Mouse (Mus musculus) embryonic facial prominence, embryonic 15.5 days (tissue): ENCODE measurements around the gene Cyb5d1. TPM values are rescaled to one million over a fixed set of nuclear protein-coding genes. Genes with fewer than 3 reads are reported as not detected.

Source experiments
- ATAC-seq: fragments of 200-750 bp; cut with Nextera tagmentation; 2 replicates; pipeline ENCODE4 v1.8.0; 2017; ENCODE audit warnings: low read depth, moderate TSS enrichment; ENCODE audit not compliant: insufficient number of reproducible peaks, low FRiP score, low TSS enrichment
- H3K27ac ChIP-seq: fragments of 300-500 bp; sonication (generic); replicated peaks from 2 replicates; pipeline ENCODE4 v1.5.1; 2015; ENCODE audit warnings: mild to moderate bottlenecking, inconsistent platforms
- H3K27me3 ChIP-seq: fragments of 300-500 bp; sonication (generic); 2 replicates; pipeline ENCODE4 v1.6.1; 2015; ENCODE audit warnings: inconsistent platforms
- H3K36me3 ChIP-seq: fragments of 300-500 bp; sonication (generic); 2 replicates; pipeline ENCODE4 v1.6.1; 2015; ENCODE audit warnings: mild to moderate bottlenecking, inconsistent platforms
- H3K4me1 ChIP-seq: fragments of 300-500 bp; sonication (generic); 2 replicates; pipeline ENCODE4 v1.6.1; 2015; ENCODE audit warnings: inconsistent platforms
- H3K4me2 ChIP-seq: fragments of 300-500 bp; sonication (generic); replicated peaks from 2 replicates; pipeline ENCODE4 v1.6.1; 2015; ENCODE audit warnings: mild to moderate bottlenecking, inconsistent platforms
- H3K4me3 ChIP-seq: fragments of 300-500 bp; sonication (generic); replicated peaks from 2 replicates; pipeline ENCODE4 v1.5.1; 2015; ENCODE audit warnings: mild to moderate bottlenecking, inconsistent platforms
- H3K9ac ChIP-seq: fragments of 300-500 bp; sonication (generic); 2 replicates; pipeline ENCODE4 v1.6.1; 2015; ENCODE audit warnings: inconsistent platforms
- H3K9me3 ChIP-seq: fragments of 300-500 bp; sonication (generic); replicated peaks from 2 replicates; pipeline ENCODE4 v1.6.1; 2016; ENCODE audit warnings: inconsistent platforms
- WGBS: fragments of 180-500 bp; shearing (Covaris S2); methylation state at CpG from one replicate; pipeline ENCODE4 v1.1.7; 2015; 5-methylcytosine and 5-hydroxymethylcytosine counted together
- polyA plus RNA-seq: library from polyadenylated mRNA; unstranded; fragments of >200 nt; fragmentation: Nextera tagmentation; extraction: Ambion mirVana; gene quantifications from 2 replicates; pipeline ENCODE4 v1.2.1, GENCODE M21; 2015

Gene Cyb5d1
- polyA plus RNA-seq, 1 experiment from 2014 or later: 40.9 TPM

DNA sequence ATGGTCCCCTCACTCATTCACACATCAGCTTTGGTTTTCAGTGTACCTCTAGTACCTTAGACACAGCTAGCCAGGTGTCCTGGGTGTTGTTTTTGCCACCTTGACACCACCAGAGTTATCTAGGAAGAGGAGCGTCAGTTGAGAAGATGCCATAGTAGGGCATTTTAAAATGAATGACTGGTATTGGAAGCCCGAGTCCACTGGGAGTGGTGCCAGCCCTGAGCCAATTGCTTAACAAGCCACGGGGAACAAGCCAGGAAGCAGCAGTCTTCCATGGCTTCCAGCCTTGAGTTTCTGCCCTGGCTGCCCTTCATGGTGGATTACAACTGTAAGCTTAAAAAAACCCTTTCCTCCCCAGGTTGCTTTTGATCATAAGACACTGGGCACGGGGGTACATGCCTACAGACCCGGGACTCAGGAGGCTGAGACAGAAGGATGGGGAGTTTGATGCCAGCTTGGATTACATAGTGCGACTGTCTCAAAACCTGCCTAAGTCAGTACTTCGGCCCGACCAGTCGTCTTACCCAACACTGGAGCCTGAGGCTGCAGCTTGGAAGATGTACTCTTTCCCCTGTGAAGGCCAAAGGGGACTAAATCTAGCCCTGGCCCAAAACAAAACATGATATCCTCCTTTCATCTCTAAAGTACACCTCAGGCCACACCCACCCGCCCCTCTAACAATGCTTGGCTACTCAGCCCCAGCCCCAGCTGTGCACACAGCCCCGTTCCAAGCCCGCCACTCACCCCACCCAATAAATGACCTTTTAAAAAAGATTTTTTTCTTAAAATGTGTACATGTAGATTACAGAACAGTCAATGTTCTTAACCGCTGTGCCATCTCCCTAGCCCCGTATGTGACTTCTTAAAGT is 5.7 kb downstream of the Cyb5d1 start:
- 0 out of 2 replicates have a peak overlapping the region, but pooled peaks have one; percentile 19 for H3K4me2 ChIP-seq
- no peaks in the 10 kb centered on the region for H3K9me3 ChIP-seq
- WGBS: 48% methylated on average over 14 of the region's 14 CpGs
- no peak for ATAC-seq
- H3K36me3 ChIP-seq: peaks cover 5% of the 10 kb centered on the region; the same call in 1 of the 2 replicates
- H3K4me3 ChIP-seq: no peak overlapping the region
- peaks cover 15% of the 10 kb centered on the region for H3K4me1 ChIP-seq
- no peaks in the 10 kb centered on the region for H3K27me3 ChIP-seq
- H3K9ac ChIP-seq: no peak overlapping the region
- H3K27ac ChIP-seq: no peak overlapping the region

DNA sequence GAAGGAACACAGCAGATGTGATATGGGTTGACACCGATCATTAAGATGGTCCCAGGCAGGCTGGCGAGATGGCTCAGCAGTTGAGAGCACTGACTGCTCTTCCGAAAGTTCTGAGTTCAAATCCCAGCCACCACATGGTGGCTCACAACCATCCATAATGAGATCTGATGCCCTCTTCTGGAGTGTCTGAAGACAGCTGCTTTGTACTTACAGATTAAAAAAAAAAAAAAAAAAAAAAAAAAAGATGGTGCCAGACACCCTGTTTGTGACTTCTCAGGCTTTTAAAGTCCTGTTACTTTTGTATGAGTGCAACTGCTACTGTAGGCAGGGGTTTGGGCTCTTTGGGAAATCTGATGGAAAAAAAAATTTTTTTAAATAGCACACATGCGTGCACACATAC is 6.8 kb downstream of the Cyb5d1 start:
- no peaks in the 10 kb centered on the region for H3K27me3 ChIP-seq
- no peak for ATAC-seq
- no peak overlapping the region for H3K4me3 ChIP-seq
- no peak overlapping the region for H3K4me2 ChIP-seq
- H3K36me3 ChIP-seq: peaks cover 5% of the 10 kb centered on the region; the same call in 1 of the 2 replicates
- 94% methylated on average over 4 of the region's 4 CpGs for WGBS
- H3K27ac ChIP-seq: no peak overlapping the region
- H3K9ac ChIP-seq: no peak overlapping the region
- peaks cover 11% of the 10 kb centered on the region for H3K4me1 ChIP-seq
- H3K9me3 ChIP-seq: no peaks in the 10 kb centered on the region

DNA sequence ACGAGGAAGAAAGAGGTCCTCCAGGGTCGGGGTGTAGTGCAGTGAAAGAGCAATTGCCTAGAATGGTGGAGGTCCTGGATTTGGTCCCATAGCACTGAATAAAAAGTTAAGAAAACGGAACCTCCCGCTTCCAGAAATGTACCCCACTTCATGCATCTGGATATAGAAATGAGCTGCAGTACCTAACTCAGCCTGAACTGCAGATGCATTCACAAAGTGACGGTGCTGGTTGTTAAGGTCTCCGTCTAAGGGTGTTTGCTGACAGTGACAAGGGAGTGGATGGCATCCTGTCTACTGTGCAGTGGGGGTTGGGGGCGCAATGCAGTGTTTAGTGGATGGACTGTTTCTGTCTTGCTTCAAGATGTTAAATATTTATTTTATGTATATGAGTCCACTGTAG is 8.7 kb downstream of the Cyb5d1 start:
- ATAC-seq: no peak
- H3K9me3 ChIP-seq: no peaks in the 10 kb centered on the region
- H3K9ac ChIP-seq: no peak overlapping the region
- no peak overlapping the region for H3K4me3 ChIP-seq
- peaks cover 16% of the 10 kb centered on the region for H3K4me1 ChIP-seq
- no peak overlapping the region for H3K4me2 ChIP-seq
- no peaks in the 10 kb centered on the region for H3K36me3 ChIP-seq
- H3K27me3 ChIP-seq: no peaks in the 10 kb centered on the region
- no peak overlapping the region for H3K27ac ChIP-seq
- 82% methylated on average over 7 of the region's 7 CpGs for WGBS

DNA sequence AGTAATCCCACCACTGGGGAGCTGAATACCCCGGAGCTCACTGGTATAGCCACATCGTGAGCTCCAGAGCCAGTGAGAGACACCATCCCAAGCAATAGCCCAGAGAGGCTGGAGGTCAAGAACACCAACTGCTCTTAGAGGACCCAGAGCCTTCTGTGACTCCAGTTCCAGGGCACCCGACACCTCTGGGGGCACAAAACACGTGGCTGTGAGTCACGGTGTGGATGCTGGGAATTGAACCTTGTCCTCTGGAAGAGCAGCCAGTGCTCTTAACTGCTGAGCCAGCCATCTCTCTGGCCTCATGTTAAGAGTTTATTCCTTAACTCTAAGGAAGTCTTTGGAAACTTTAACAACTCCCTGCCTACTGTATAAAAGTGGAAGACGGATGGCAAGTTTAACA is 10.5 kb downstream of the Cyb5d1 start:
- Histone ChIP-seq H3K9ac (no peak overlapping the region), H3K4me1 (peaks cover 12% of the 10 kb centered on the region), H3K4me2 (no peak overlapping the region), H3K27ac (no peak overlapping the region), H3K36me3 (no peaks in the 10 kb centered on the region), H3K4me3 (no peak overlapping the region), H3K9me3 (no peaks in the 10 kb centered on the region), H3K27me3 (no peaks in the 10 kb centered on the region)
- WGBS: 73% methylated on average over 6 of the region's 6 CpGs
- no peak for ATAC-seq

DNA sequence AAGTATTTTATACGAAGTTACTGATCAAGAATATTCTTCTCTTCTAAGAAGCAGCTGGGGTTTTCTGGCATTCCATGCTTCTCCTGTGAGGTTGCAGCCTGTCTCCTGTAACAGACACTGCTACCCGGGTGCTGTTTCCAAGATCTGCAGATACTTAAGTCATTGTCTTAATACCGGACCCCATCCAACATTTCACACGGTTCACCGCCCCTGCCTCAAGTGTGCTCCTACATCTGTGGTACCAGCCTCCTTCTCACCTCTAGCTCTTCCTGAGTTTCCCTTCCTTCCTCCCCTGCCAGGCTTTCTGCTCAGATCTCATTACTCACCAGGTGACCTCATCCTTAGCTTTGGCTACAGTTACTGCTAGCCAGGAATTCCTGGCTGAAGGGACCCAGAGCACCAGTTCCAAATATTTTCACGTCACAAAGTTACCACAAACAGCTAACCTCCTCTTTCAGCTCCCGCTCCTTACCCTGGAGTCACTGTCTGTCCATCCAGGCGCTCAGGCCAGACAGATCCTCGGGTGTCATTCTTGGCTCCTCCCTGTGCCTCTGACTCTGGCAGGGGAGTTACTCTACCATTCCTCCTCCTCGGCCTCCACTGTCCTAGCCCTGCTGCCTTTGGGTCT is 12.8 kb downstream of the Cyb5d1 start:
- 58% methylated on average over 10 of the region's 10 CpGs for WGBS
- Histone ChIP-seq H3K4me3 (no peak overlapping the region), H3K27ac (no peak overlapping the region), H3K36me3 (no peaks in the 10 kb centered on the region), H3K9ac (no peak overlapping the region), H3K4me2 (no peak overlapping the region), H3K9me3 (no peaks in the 10 kb centered on the region), H3K27me3 (no peaks in the 10 kb centered on the region), H3K4me1 (0 out of 2 replicates have a peak, but pooled peaks cover 5% of the 10 kb centered on the region)
- ATAC-seq: no peak

DNA sequence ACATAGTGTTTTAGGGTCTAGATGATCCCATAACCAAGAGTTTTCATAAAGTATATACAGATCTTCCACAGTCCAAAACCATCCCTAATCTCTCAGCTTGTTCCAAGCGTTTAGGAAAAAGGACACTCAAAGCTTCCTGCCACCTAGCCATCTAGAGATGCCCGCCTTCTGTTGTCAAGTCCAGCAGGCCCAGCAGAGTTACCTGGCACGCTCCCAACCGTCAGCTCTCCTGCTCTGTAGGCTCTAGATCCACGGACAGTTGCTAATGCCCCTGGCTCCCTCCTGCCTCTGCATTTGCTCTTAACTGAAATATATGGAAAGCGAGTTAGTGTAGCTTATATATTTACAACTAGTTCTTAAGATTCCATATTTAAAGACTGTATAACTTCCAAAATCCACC is 14.1 kb downstream of the Cyb5d1 start:
- Histone ChIP-seq H3K9ac (no peak overlapping the region), H3K27ac (no peak overlapping the region), H3K4me3 (no peak overlapping the region), H3K27me3 (no peaks in the 10 kb centered on the region), H3K36me3 (0 out of 2 replicates have a peak, but pooled peaks cover 2% of the 10 kb centered on the region), H3K4me2 (no peak overlapping the region), H3K9me3 (no peaks in the 10 kb centered on the region), H3K4me1 (0 out of 2 replicates have a peak, but pooled peaks cover 5% of the 10 kb centered on the region)
- 77% methylated on average over 6 of the region's 6 CpGs for WGBS
- no peak for ATAC-seq

DNA sequence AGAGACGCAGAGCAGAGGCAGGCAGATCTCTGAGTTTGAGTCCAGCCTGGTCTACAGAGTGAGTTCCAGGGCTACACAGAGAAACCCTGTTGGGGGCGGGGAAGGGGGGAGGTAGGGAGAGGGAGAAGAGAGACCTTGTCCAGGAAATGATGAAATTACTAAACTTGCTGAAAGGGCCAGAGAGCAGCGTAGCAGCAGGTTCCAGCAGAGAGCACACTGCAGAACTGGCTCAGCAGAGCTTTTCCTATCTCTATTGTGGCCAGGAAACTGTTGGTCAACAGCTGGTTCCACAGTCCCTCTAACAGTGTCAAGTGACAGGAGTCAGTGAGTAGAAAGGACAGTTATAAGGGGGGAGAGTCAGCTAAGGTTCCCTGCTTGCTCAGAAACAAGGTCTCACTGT is 15.8 kb downstream of the Cyb5d1 start:
- Histone ChIP-seq H3K27ac (no peak overlapping the region), H3K4me2 (no peak overlapping the region), H3K4me1 (0 out of 2 replicates have a peak, but pooled peaks cover 5% of the 10 kb centered on the region), H3K9ac (no peak overlapping the region), H3K4me3 (no peak overlapping the region), H3K36me3 (0 out of 2 replicates have a peak, but pooled peaks cover 5% of the 10 kb centered on the region), H3K27me3 (no peaks in the 10 kb centered on the region), H3K9me3 (no peaks in the 10 kb centered on the region)
- no peak for ATAC-seq
- 83% methylated on average over 3 of the region's 3 CpGs for WGBS

DNA sequence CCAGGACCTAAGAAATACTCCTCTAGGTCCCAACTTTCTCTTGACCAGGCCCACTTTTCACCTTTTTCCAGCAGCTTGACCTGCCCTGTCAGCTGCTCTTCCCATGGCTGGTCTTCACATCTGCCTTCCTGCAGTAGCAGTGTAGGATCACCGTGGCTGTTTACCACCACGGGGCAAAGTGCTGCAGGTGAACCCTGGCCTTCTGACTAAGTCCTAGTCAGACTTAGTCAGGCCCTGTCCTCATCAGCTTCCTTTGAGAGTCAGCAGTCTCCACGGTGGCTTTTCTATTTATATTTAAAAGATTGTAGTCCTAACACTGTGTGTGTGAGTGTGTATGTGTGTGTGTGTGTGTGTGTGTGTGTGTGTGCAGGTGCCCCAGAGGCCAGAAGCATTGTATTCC is 17.7 kb downstream of the Cyb5d1 start:
- H3K9ac ChIP-seq: no peak overlapping the region
- H3K4me3 ChIP-seq: no peak overlapping the region
- no peaks in the 10 kb centered on the region for H3K27me3 ChIP-seq
- H3K9me3 ChIP-seq: no peaks in the 10 kb centered on the region
- H3K4me2 ChIP-seq: no peak overlapping the region
- H3K27ac ChIP-seq: no peak overlapping the region
- 66% methylated on average over 3 of the region's 3 CpGs for WGBS
- H3K4me1 ChIP-seq: 0 out of 2 replicates have a peak, but pooled peaks cover 3% of the 10 kb centered on the region
- ATAC-seq: no peak
- H3K36me3 ChIP-seq: peaks cover 16% of the 10 kb centered on the region; the same call in 1 of the 2 replicates

DNA sequence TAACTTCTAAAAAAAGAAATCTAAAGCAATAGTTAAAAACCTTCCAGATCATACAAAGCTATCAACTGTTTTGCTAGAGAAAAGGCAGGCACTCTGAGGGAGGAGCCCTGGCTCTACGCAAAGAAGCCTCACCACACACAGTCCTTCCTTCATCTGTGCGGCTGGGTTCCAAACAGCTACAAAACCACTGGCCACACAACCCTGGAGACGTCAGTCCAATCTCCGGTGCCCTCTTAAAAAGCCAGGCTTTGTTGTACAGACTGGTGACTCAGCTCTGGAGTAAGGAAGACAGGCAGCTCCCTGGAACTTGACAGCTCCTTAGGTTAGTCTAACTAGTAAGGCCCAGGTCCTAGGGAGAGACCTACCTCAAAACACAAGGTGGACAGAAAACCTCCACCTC is 19.8 kb downstream of the Cyb5d1 start:
- peaks cover 19% of the 10 kb centered on the region; the same call in 1 of the 2 replicates for H3K36me3 ChIP-seq
- ATAC-seq: no peak
- no peak overlapping the region for H3K27ac ChIP-seq
- 71% methylated on average over 4 of the region's 4 CpGs for WGBS
- H3K27me3 ChIP-seq: no peaks in the 10 kb centered on the region
- H3K4me3 ChIP-seq: no peak overlapping the region
- no peaks in the 10 kb centered on the region for H3K9me3 ChIP-seq
- no peak overlapping the region for H3K9ac ChIP-seq
- peaks cover 20% of the 10 kb centered on the region for H3K4me1 ChIP-seq
- no peak overlapping the region for H3K4me2 ChIP-seq

DNA sequence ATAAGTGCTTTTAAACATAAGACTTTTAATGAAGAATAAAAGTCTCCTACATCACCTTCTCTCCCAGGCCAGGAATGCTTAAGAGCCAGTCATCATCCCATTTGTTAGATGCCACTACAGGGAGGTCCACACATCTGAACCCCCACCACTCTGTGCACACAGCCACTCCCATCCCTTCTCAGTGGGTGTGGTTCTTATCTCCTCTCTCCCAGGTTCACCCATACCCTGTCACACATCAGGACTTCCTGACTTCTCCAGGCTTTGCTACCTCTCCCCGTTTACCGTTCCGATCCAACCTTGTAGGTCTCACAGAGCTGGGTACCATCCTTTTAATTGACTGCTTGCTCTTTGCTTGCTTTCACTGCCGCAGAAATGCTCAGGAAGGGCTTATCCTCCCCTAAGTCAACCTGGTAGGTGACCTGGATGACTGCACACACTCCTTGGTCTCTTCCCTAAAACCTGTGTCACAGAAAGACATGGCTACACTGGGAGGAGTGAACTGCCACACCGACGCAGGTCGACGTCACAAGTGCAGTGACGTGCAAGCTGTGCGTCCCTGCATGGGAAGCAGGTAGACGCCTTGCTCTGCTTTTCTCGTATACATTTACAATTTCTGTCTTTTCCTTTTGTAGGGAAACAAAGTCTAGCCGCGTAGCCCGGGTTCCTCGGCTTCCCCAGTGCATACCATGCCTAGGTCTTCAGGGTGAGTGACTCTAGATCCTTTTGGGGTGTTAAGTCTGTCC is 22.0 kb downstream of the Cyb5d1 start:
- Histone ChIP-seq H3K27me3 (no peaks in the 10 kb centered on the region), H3K36me3 (peaks cover 19% of the 10 kb centered on the region; the same call in 1 of the 2 replicates), H3K9me3 (no peaks in the 10 kb centered on the region), H3K4me1 (peaks cover 22% of the 10 kb centered on the region), H3K4me3 (no peak overlapping the region), H3K27ac (no peak overlapping the region), H3K4me2 (no peak overlapping the region), H3K9ac (no peak overlapping the region)
- ATAC-seq: no peak
- WGBS: 94% methylated on average over 16 of the region's 16 CpGs

DNA sequence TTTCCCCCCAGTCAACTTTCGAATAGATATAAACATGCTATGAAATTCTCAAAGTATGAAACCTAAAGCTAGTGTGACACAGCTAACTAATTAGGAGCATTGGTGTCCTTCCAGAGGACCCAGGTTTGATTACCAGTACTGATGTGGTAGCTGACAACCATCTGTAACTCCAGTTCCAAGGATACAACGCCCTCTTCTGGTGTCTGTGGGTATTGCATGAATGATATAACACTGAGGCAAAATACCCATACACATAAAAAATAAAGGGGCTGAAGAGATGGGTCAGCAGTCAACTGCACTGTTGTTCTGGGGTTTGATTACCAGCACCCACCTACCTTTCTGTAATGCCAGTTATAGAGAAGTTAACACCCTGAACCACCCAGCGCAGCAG is 22.7 kb downstream of the Cyb5d1 start:
- Histone ChIP-seq H3K36me3 (peaks cover 19% of the 10 kb centered on the region; the same call in 1 of the 2 replicates), H3K27ac (peak overlapping the region; percentile 63; the same call in 1 of the 2 replicates), H3K4me1 (peaks cover 28% of the 10 kb centered on the region), H3K9me3 (no peaks in the 10 kb centered on the region), H3K4me3 (no peak overlapping the region), H3K4me2 (no peak overlapping the region), H3K27me3 (no peaks in the 10 kb centered on the region), H3K9ac (no peak overlapping the region)
- no peak for ATAC-seq
- 56% methylated on average over 3 of the region's 3 CpGs for WGBS
